ENCODE assay signal across 21 mouse cellular contexts in the genomic region with DNA sequence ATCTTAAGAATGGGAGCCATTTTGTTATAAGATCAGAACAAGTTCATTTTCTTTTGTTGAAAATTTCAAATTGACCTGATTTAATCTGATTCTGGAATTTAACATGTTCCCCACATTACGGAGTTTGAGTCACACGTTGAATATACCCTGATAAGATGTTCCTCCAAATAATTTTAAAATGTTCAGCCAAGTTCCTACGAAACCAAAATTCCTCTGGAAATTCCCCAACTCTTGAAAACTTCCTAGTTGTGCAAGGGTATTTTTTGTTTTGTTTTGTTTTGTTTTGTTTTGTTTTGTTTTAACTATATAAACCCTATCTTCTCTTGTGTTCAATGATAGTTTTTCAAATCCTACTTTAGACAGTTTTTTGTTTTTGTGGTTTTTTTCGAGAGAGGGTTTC. TPM values are rescaled to one million over a fixed set of nuclear protein-coding genes. Genes with fewer than 3 reads are reported as not detected.
A peak's percentile ranks its signal among the peaks of the same experiment; 100 is the strongest.
DNase-seq lines count a peak whose midpoint lies in the region; ATAC-seq and TF ChIP-seq lines count a peak whose summit lies in the region.
"Had no signal": no experiment of that assay in that cellular context is flagged by ENCODE, and none has a peak within 500 bp of the region (broad histone marks: within the 10 kb centered on the region; RNA-seq: fewer than 3 reads in every experiment).

No protein-coding gene starts in this region.

- no peak for DNase-seq in heart, adult 2 months
- DNase-seq in heart, postnatal 25 days (ENCODE audit: low spot score), result no peak
- DNase-seq in liver, embryonic 13.5 days, result no peak
- no peak for DNase-seq in liver, embryonic 11.5 days (ENCODE audit: low spot score)
- DNase-seq in testis, postnatal 14 days (ENCODE audit: low spot score), result no peak
- DNase-seq in midbrain, embryonic 11.5 days (ENCODE audit: low spot score, missing footprints), result no peak
- DNase-seq in right cerebral cortex, postnatal 4 days, result no peak
- DNase-seq: adrenal gland, postnatal 10 days; cerebellum, adult 18-20 months; cerebellum, postnatal 14 days; forebrain, postnatal 0 days; kidney, postnatal 25 days; spleen, adult 18-20 months; thymus, postnatal 25 days had no signal

- H3K4me3 ChIP-seq in heart, adult 2 months, result no peak overlapping the region
- no peak overlapping the region for H3K4me3 ChIP-seq in liver, embryonic 13.5 days (replicated peaks)
- H3K4me3 ChIP-seq in liver, embryonic 11.5 days (ENCODE audit: low read depth, low read length), result no peak overlapping the region
- peak overlapping the region; percentile 18; the same call in 1 of the 2 replicates for H3K4me3 ChIP-seq in testis, adult 2 months (ENCODE audit: control insufficient read depth, low read depth, low read length)
- H3K4me3 ChIP-seq in midbrain, embryonic 11.5 days (ENCODE audit: low read depth, low read length), result no peak overlapping the region
- H3K4me3 ChIP-seq: heart, embryonic 15.5 days; hindbrain, embryonic 15.5 days; intestine, embryonic 15.5 days; layer of hippocampus, adult 2 months; midbrain, embryonic 13.5 days had no signal

- H3K9me3 ChIP-seq in liver, embryonic 13.5 days (replicated peaks), result no peaks in the 10 kb centered on the region
- H3K9me3 ChIP-seq in liver, embryonic 11.5 days (ENCODE audit: control insufficient read depth, low read length), result no peaks in the 10 kb centered on the region
- H3K9me3 ChIP-seq in midbrain, embryonic 11.5 days (ENCODE audit: control insufficient read depth, low read length), result no peaks in the 10 kb centered on the region
- H3K9me3 ChIP-seq: G1E; heart, embryonic 15.5 days; hindbrain, embryonic 15.5 days; intestine, embryonic 15.5 days; midbrain, embryonic 13.5 days had no signal

- no peaks in the 10 kb centered on the region for H3K27me3 ChIP-seq in heart, adult 2 months (ENCODE audit: control insufficient read depth, insufficient read depth, low read length)
- H3K27me3 ChIP-seq in liver, embryonic 13.5 days, result no peaks in the 10 kb centered on the region
- H3K27me3 ChIP-seq in liver, embryonic 11.5 days (replicated peaks; ENCODE audit: control insufficient read depth, insufficient read depth, low read length), result no peaks in the 10 kb centered on the region
- no peaks in the 10 kb centered on the region for H3K27me3 ChIP-seq in testis, adult 2 months (ENCODE audit: control insufficient read depth, insufficient read depth, low read length)
- no peaks in the 10 kb centered on the region for H3K27me3 ChIP-seq in midbrain, embryonic 11.5 days (ENCODE audit: control insufficient read depth, insufficient read depth, low read length)
- H3K27me3 ChIP-seq: heart, embryonic 15.5 days; hindbrain, embryonic 15.5 days; intestine, embryonic 15.5 days; midbrain, embryonic 13.5 days had no signal

- peaks cover 20% of the 10 kb centered on the region for H3K4me1 ChIP-seq in heart, adult 2 months (ENCODE audit: control insufficient read depth, insufficient read depth, low read length)
- H3K4me1 ChIP-seq in liver, embryonic 13.5 days (replicated peaks), result peaks cover 71% of the 10 kb centered on the region
- H3K4me1 ChIP-seq in liver, embryonic 11.5 days (replicated peaks; ENCODE audit: control insufficient read depth, insufficient read depth, low read length), result peaks cover 10% of the 10 kb centered on the region
- no peaks in the 10 kb centered on the region; the same call in none of the 2 replicates for H3K4me1 ChIP-seq in testis, adult 2 months (ENCODE audit: control insufficient read depth, insufficient read depth, low read length)
- H3K4me1 ChIP-seq in midbrain, embryonic 11.5 days (ENCODE audit: control insufficient read depth, insufficient read depth, low read length), result peaks cover 3% of the 10 kb centered on the region; the same call in 1 of the 2 replicates

- peaks cover 42% of the 10 kb centered on the region for H3K36me3 ChIP-seq in heart, adult 2 months (ENCODE audit: control insufficient read depth, insufficient read depth, low read length)
- H3K36me3 ChIP-seq in liver, embryonic 13.5 days, result peaks cover 18% of the 10 kb centered on the region
- peaks cover 5% of the 10 kb centered on the region; the same call in 1 of the 2 replicates for H3K36me3 ChIP-seq in liver, embryonic 11.5 days (ENCODE audit: control insufficient read depth, insufficient read depth, low read length)
- peaks cover 2% of the 10 kb centered on the region for H3K36me3 ChIP-seq in testis, adult 2 months (ENCODE audit: control insufficient read depth, insufficient read depth, low read length)
- H3K36me3 ChIP-seq in midbrain, embryonic 11.5 days (ENCODE audit: control insufficient read depth, insufficient read depth, low read length), result no peaks in the 10 kb centered on the region
- H3K36me3 ChIP-seq: intestine, embryonic 15.5 days had no signal

- ATAC-seq in liver, embryonic 13.5 days (ENCODE audit: low read depth), result no peak
- ATAC-seq in liver, embryonic 11.5 days (replicated peaks; ENCODE audit: low FRiP score), result no peak
- no peak for ATAC-seq in midbrain, embryonic 11.5 days (ENCODE audit: low FRiP score)
- ATAC-seq: forebrain, postnatal 0 days; midbrain, embryonic 13.5 days had no signal

- H3K27ac ChIP-seq in heart, adult 2 months, result peak overlapping the region; percentile 32
- H3K27ac ChIP-seq in liver, embryonic 13.5 days, result no peak overlapping the region
- no peak overlapping the region for H3K27ac ChIP-seq in liver, embryonic 11.5 days (ENCODE audit: low read depth, low read length)
- no peak overlapping the region for H3K27ac ChIP-seq in testis, adult 2 months (ENCODE audit: control insufficient read depth, insufficient read depth, low read depth, low read length)
- no peak overlapping the region for H3K27ac ChIP-seq in midbrain, embryonic 11.5 days (ENCODE audit: low read depth, low read length)
- H3K27ac ChIP-seq: hindbrain, embryonic 15.5 days; intestine, embryonic 15.5 days; layer of hippocampus, adult 2 months; midbrain, embryonic 13.5 days had no signal

- H3K4me2 ChIP-seq in liver, embryonic 13.5 days, result peak overlapping the region; percentile 63; the same call in 1 of the 2 replicates
- no peak overlapping the region for H3K4me2 ChIP-seq in liver, embryonic 11.5 days
- H3K4me2 ChIP-seq in midbrain, embryonic 11.5 days, result no peak overlapping the region
- H3K4me2 ChIP-seq: hindbrain, embryonic 15.5 days; intestine, embryonic 15.5 days; midbrain, embryonic 13.5 days had no signal

- no peak for TF ChIP-seq CTCF in heart, adult 2 months (IDR thresholded peaks at IDR 0.05)
- TF ChIP-seq CTCF in testis, adult 2 months (IDR thresholded peaks at IDR 0.05; ENCODE audit: control insufficient read depth, insufficient read depth, insufficient replicate concordance, low read depth, low read length), result no peak

- no peak for TF ChIP-seq POLR2A in heart, adult 2 months (IDR thresholded peaks at IDR 0.05; ENCODE audit: insufficient read depth, low read depth, low read length)
- no peak for TF ChIP-seq POLR2A in testis, adult 2 months (IDR thresholded peaks at IDR 0.05; ENCODE audit: control insufficient read depth, low read depth, low read length)

- 52% methylated on average over 4 of the region's 4 CpGs for WGBS in heart, adult 2 months
- 76% methylated on average over 4 of the region's 4 CpGs for WGBS in liver, embryonic 13.5 days (ENCODE audit: insufficient replicate concordance)
- WGBS in liver, embryonic 11.5 days, result 89% methylated on average over 4 of the region's 4 CpGs
- WGBS in midbrain, embryonic 11.5 days, result 96% methylated on average over 4 of the region's 4 CpGs

- H3K79me2 ChIP-seq in heart, adult 2 months (replicated peaks; ENCODE audit: control insufficient read depth, insufficient read depth, low read length), result peaks cover 5% of the 10 kb centered on the region; the same call in 1 of the 2 replicates

- intact Hi-C loops in heart, adult 2 months (cut with DNase I), result loop anchor here (5.0 kb wide), 1 partner anchor 69 kb away; no protein-coding TSS in a partner anchor
- intact Hi-C loops in heart, postnatal 25 days (cut with DNase I), result loop anchor here (10.0 kb wide), 1 partner anchor 306 kb away; a partner anchor contains a TSS

- no peak for TF ChIP-seq EP300 in heart, adult 2 months (IDR thresholded peaks at IDR 0.05; ENCODE audit: insufficient read depth, low read depth, low read length)

- no peak overlapping the region for H3K9ac ChIP-seq in heart, adult 2 months (ENCODE audit: low read depth, low read length)
- no peak overlapping the region; the same call in 1 of the 2 replicates for H3K9ac ChIP-seq in liver, embryonic 13.5 days
- H3K9ac ChIP-seq in liver, embryonic 11.5 days (ENCODE audit: low read depth, low read length), result no peak overlapping the region
- no peak overlapping the region for H3K9ac ChIP-seq in midbrain, embryonic 11.5 days (ENCODE audit: low read length)
- H3K9ac ChIP-seq: forebrain, postnatal 0 days; heart, embryonic 15.5 days; hindbrain, embryonic 15.5 days; intestine, embryonic 15.5 days; midbrain, embryonic 13.5 days had no signal

RNA-seq across cellular contexts. Expression of a gene that starts 8.2 kb away (rescaled TPM):
- total RNA-seq in heart, adult 2 months (2021), result 10 to 100 TPM; 22.0 to 28.2 TPM
- polyA plus RNA-seq in heart, adult 2 months (2012; rRNA removed), result 12.9 and 20.7 TPM in 2 replicates
- total RNA-seq in heart, postnatal 25 days (2021), result 10 to 100 TPM; 23.6 to 24.8 TPM
- polyA plus RNA-seq in liver, embryonic 13.5 days (2015; fragmentation: Nextera tagmentation; extraction: Ambion mirVana), result 11.7 and 15.7 TPM in 2 replicates
- polyA plus RNA-seq in liver, embryonic 11.5 days (2014; fragmentation: Nextera tagmentation; extraction: Ambion mirVana), result 26.6 and 28.1 TPM in 2 replicates
- 28.4 and 33.6 TPM in 2 replicates for polyA plus RNA-seq in testis, adult 2 months (2012; rRNA removed)
- polyA plus RNA-seq in midbrain, embryonic 11.5 days (2014; fragmentation: Nextera tagmentation; extraction: Ambion mirVana), result 42.4 and 47.0 TPM in 2 replicates

RNA-seq across cellular contexts. Expression of a gene that starts 44.3 kb away (rescaled TPM):
- 1 to 10 TPM; 8.7 to 9.7 TPM for total RNA-seq in heart, adult 2 months (2021)
- 9.0 and 10.4 TPM in 2 replicates for polyA plus RNA-seq in heart, adult 2 months (2012; rRNA removed)
- 1 to 10 TPM; 8.1 to 9.0 TPM for total RNA-seq in heart, postnatal 25 days (2021)
- 4.8 and 5.7 TPM in 2 replicates for polyA plus RNA-seq in liver, embryonic 13.5 days (2015; fragmentation: Nextera tagmentation; extraction: Ambion mirVana)
- 8.9 and 10.5 TPM in 2 replicates for polyA plus RNA-seq in liver, embryonic 11.5 days (2014; fragmentation: Nextera tagmentation; extraction: Ambion mirVana)
- polyA plus RNA-seq in testis, adult 2 months (2012; rRNA removed), result 1.9 and 2.7 TPM in 2 replicates
- 3.9 and 4.2 TPM in 2 replicates for polyA plus RNA-seq in midbrain, embryonic 11.5 days (2014; fragmentation: Nextera tagmentation; extraction: Ambion mirVana)
